Mouse (Mus musculus) myocyte (in vitro differentiated cells): ENCODE results near the gene Zfyve1. TPM values are rescaled to one million over a fixed set of nuclear protein-coding genes. Genes with fewer than 3 reads are reported as not detected.
"Not testable (repeated sequence)": the region's sequence is repeated elsewhere in the genome, so short reads cannot be mapped to it uniquely, and the experiment has no call there.

Experiments
- H3K27me3 ChIP-seq: one replicate; pipeline ENCODE4 v1.6.1; 2011; ENCODE audit not compliant: control insufficient read depth, insufficient read depth, insufficient read length
- H3K36me3 ChIP-seq: one replicate; pipeline ENCODE4 v1.6.1; 2011; ENCODE audit not compliant: control insufficient read depth, insufficient read depth
- H3K4me2 ChIP-seq: one replicate; pipeline ENCODE4 v1.6.1; 2011; ENCODE audit warnings: low read depth, control low read depth
- H3K4me3 ChIP-seq: one replicate; pipeline ENCODE4 v1.5.1; 2011; ENCODE audit warnings: mild to moderate bottlenecking, control low read depth, moderate library complexity
- H3K79me2 ChIP-seq: one replicate; pipeline ENCODE4 v1.6.1; 2011; ENCODE audit not compliant: control insufficient read depth, insufficient read depth
- H3ac ChIP-seq: one replicate; pipeline ENCODE4 v1.6.1; 2011; ENCODE audit not compliant: control insufficient read depth, insufficient read length
- CEBPB ChIP-seq: IDR thresholded peaks from 2 replicates; pipeline ENCODE4 v1.6.1; 2011; ENCODE audit warnings: mild to moderate bottlenecking, moderate library complexity; ENCODE audit not compliant: poor library complexity, insufficient read depth, severe bottlenecking
- E2F4 ChIP-seq: IDR thresholded peaks from one replicate; pipeline ENCODE4 v1.6.1; 2011; ENCODE audit warnings: mild to moderate bottlenecking, control low read depth, moderate library complexity; ENCODE audit not compliant: insufficient read depth
- MAX ChIP-seq: IDR thresholded peaks from one replicate; pipeline ENCODE4 v1.6.1; 2011; ENCODE audit warnings: low read depth, mild to moderate bottlenecking, control low read depth
- MYOD1 ChIP-seq, 3 experiments: IDR thresholded peaks; one replicate each; pipeline ENCODE4 v1.6.1; 2011; ENCODE audit warnings: control low read depth in 2 of 3, low read depth in 2 of 3, mild to moderate bottlenecking in 2 of 3, moderate library complexity in 1 of 3; ENCODE audit not compliant: insufficient read length in 2 of 3, control insufficient read depth in 1 of 3
- MYOG ChIP-seq, 3 experiments: IDR thresholded peaks; one replicate each; pipeline ENCODE4 v1.6.1; 2011; ENCODE audit warnings: control low read depth in 2 of 3, low read depth in 2 of 3, mild to moderate bottlenecking in 2 of 3; ENCODE audit not compliant: insufficient read length in 2 of 3, control insufficient read depth in 1 of 3, insufficient read depth in 1 of 3
- POLR2A ChIP-seq: IDR thresholded peaks from one replicate; pipeline ENCODE4 v1.6.1; 2011; ENCODE audit warnings: low read depth, mild to moderate bottlenecking, control low read depth, moderate library complexity; ENCODE audit not compliant: insufficient read length
- POLR2AphosphoS2 ChIP-seq: IDR thresholded peaks from one replicate; pipeline ENCODE4 v1.6.1; 2011; ENCODE audit warnings: low read depth, control low read depth; ENCODE audit not compliant: insufficient read length
- REST ChIP-seq: IDR thresholded peaks from one replicate; pipeline ENCODE4 v1.6.1; 2011; ENCODE audit warnings: mild to moderate bottlenecking, control low read depth, moderate library complexity; ENCODE audit not compliant: insufficient read depth, insufficient read length
- SRF ChIP-seq: IDR thresholded peaks from one replicate; pipeline ENCODE4 v1.6.1; 2011; ENCODE audit warnings: low read depth; ENCODE audit not compliant: control insufficient read depth, insufficient read length
- TCF12 ChIP-seq: IDR thresholded peaks from one replicate; pipeline ENCODE4 v1.6.1; 2011; ENCODE audit warnings: mild to moderate bottlenecking, control low read depth; ENCODE audit not compliant: poor library complexity, insufficient read depth, severe bottlenecking
- TCF3 ChIP-seq: IDR thresholded peaks from one replicate; pipeline ENCODE4 v1.6.1; 2011; ENCODE audit warnings: low read depth, control low read depth; ENCODE audit not compliant: insufficient read length
- USF1 ChIP-seq: IDR thresholded peaks from one replicate; pipeline ENCODE4 v1.6.1; 2011; ENCODE audit warnings: low read depth, mild to moderate bottlenecking, control low read depth, moderate library complexity
- polyA plus RNA-seq: library from polyadenylated mRNA; unstranded; fragments of >200 nt; fragmentation: generic; extraction: Trizol; gene quantifications from one replicate; pipeline ENCODE4 v1.2.1, GENCODE M21; 2012; ENCODE audit warnings: missing spikeins

Gene Zfyve1
- polyA plus RNA-seq, 1 experiment: 16.8 TPM

DNA sequence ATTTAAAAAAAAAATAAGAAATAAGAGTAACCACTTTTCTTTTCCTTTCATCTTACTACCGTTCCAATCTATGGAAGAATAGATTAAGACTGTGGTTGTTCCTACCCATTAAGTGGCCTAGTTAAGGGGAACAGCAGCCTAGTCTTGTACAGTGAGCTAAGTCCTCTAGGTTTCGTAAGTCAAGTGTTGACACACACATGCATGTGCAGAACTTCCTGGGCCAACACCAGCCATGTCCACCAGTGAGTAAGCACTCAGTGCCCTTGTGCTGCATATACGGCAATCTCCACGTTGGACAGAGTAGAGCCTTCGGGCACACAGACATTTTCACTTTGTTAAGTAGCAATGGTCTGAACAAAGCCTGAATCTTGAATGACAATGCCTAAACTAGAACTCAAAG, 20.2 kb upstream of the Zfyve1 start:
- H3K4me2 ChIP-seq: no peak overlapping the region
- H3K79me2 ChIP-seq: no peaks in the 10 kb centered on the region
- no peak overlapping the region for H3K4me3 ChIP-seq
- no peaks in the 10 kb centered on the region for H3K36me3 ChIP-seq
- H3K27me3 ChIP-seq: no peaks in the 10 kb centered on the region
- no peak overlapping the region for H3ac ChIP-seq
- TF ChIP-seq TCF3: no peak
- TF ChIP-seq MYOG (IDR thresholded peaks at IDR 0.05; ENCODE audit: control insufficient read depth in 1 of 3, insufficient read depth in 1 of 3, insufficient read length in 2 of 3, low read depth in 2 of 3): no peak
- TF ChIP-seq USF1: no peak
- TF ChIP-seq CEBPB: no peak
- TF ChIP-seq REST: no peak
- no peak for TF ChIP-seq POLR2A
- no peak for TF ChIP-seq MYOD1 (IDR thresholded peaks at IDR 0.05; ENCODE audit: control insufficient read depth in 1 of 3, insufficient read length in 2 of 3, low read depth in 2 of 3)
- no peak for TF ChIP-seq SRF
- TF ChIP-seq POLR2AphosphoS2: no peak
- no peak for TF ChIP-seq E2F4
- TF ChIP-seq TCF12: no peak
- no peak for TF ChIP-seq MAX

DNA sequence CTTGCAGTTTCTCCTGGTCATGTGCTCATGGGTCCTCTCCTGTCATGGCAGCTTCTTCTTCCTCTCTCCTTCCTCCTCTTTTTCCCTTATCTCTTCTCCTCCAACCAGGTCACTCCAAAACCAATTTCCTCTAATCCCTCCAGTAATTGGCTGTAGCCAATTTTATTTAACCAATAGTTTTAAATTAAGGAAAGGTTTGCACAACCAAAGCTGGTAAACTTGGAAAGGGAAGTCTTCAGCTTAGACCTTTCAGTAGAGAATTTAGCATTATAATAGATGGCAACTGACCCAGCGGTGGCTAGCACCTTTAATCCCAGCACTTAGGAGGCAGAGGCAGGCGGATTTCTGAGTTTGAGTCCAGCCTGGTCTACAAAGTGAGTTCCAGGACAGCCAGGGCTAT, 9.4 kb upstream of the Zfyve1 start:
- H3K4me2 ChIP-seq, H3K4me3 ChIP-seq, H3K79me2 ChIP-seq, H3ac ChIP-seq, H3K36me3 ChIP-seq, H3K27me3 ChIP-seq: not testable (repeated sequence)

DNA sequence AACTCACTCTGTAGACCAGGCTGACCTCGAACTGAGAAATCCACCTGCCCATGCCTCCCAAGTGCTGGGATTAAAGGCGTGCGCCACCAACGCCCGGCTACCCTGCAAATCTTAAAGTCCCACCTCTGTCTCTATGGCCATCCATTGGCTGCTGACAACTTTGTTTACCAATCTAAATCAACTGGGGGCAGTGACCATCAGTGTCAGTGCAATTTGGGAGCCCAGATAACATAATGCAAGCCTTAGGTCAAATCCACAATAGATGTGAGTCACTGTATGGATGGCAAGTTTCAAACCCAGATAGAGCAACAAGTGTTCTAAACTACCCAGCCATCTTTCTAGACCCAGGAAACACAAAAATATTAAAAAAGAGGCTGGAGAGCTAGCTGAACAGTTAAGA, 5.3 kb upstream of the Zfyve1 start:
- Histone ChIP-seq H3K79me2 (no peaks in the 10 kb centered on the region), H3K4me2 (no peak overlapping the region), H3K4me3 (no peak overlapping the region), H3K27me3 (no peaks in the 10 kb centered on the region), H3K36me3 (no peaks in the 10 kb centered on the region), H3ac (no peak overlapping the region)
- TF ChIP-seq POLR2AphosphoS2: no peak
- no peak for TF ChIP-seq TCF12
- TF ChIP-seq SRF: no peak
- no peak for TF ChIP-seq MYOG (IDR thresholded peaks at IDR 0.05; ENCODE audit: control insufficient read depth in 1 of 3, insufficient read depth in 1 of 3, insufficient read length in 2 of 3, low read depth in 2 of 3)
- TF ChIP-seq POLR2A: no peak
- no peak for TF ChIP-seq MAX
- no peak for TF ChIP-seq CEBPB
- TF ChIP-seq MYOD1 (IDR thresholded peaks at IDR 0.05; ENCODE audit: control insufficient read depth in 1 of 3, insufficient read length in 2 of 3, low read depth in 2 of 3): no peak
- no peak for TF ChIP-seq REST
- no peak for TF ChIP-seq USF1
- TF ChIP-seq E2F4: no peak
- no peak for TF ChIP-seq TCF3

DNA sequence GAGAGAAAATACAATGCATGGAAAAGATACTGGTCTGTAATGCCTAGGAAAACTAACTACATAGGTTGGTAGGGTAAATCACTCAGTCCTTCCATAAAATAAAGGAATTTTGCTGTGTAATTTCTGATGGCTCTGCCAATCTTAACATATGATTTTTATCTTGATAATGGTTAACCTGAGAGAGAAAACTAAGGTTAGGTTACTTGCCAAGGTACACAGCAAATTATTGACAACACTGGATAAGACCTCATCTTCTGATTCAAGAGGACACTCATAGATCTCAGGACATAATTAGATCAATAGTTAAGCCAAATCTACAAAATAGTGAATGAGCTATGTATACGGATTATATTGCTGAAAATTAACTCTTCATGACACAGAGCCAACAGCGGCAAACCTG, 859 bp upstream of the Zfyve1 start:
- H3ac ChIP-seq: no peak overlapping the region
- peaks cover 36% of the 10 kb centered on the region for H3K79me2 ChIP-seq
- H3K4me3 ChIP-seq: peak overlapping the region; percentile 52
- no peak for TF ChIP-seq TCF3
- no peaks in the 10 kb centered on the region for H3K36me3 ChIP-seq
- H3K4me2 ChIP-seq: peak overlapping the region; percentile 85
- H3K27me3 ChIP-seq: no peaks in the 10 kb centered on the region

DNA sequence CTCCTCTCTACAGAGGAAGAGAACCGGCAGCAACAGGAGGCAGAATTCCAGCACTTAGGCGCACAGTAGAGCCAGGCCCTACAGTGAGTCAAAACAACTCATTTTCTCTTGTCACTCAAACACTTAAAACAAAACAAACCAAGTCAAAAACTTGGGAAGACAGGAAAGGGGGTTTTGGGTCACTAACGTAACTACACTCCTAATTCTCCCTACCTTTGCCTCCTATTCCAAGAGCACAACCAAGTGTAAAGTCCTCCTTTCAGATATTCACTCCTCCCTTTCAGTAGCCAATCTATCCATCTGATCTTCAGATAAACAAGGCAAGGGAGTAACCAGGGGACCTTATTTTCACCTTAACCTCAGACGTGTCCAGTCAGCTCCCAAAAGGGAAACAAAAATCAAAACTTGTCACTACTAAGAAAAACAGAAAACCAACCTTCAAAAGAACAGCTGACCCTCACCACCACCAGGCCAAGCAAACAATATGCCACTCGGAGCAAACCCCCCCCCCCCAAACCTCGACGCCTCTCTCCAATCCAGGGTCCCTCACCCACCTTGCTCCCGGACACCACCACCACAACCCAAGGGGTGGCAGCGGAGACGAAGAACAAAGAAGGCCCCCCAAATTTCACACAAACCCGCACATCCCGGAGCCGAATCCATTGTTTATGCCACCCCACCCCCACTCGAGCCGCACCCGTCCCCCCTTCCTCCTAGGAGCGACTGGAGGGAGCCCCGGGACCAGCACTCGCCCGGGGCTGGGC, 649 bp downstream of the Zfyve1 start:
- no peak for TF ChIP-seq TCF3
- no peak for TF ChIP-seq USF1
- TF ChIP-seq MYOD1 (IDR thresholded peaks at IDR 0.05; ENCODE audit: control insufficient read depth in 1 of 3, insufficient read length in 2 of 3, low read depth in 2 of 3): no peak
- TF ChIP-seq REST: no peak
- no peak for TF ChIP-seq POLR2A
- TF ChIP-seq POLR2AphosphoS2: no peak
- no peak for TF ChIP-seq E2F4
- no peak for TF ChIP-seq TCF12
- TF ChIP-seq CEBPB: no peak
- TF ChIP-seq MAX: no peak
- TF ChIP-seq MYOG (IDR thresholded peaks at IDR 0.05; ENCODE audit: control insufficient read depth in 1 of 3, insufficient read depth in 1 of 3, insufficient read length in 2 of 3, low read depth in 2 of 3): no peak
- peaks cover 36% of the 10 kb centered on the region for H3K79me2 ChIP-seq

More for the DNA sequence above, 649 bp downstream of the Zfyve1 start:
- Histone ChIP-seq H3K4me2 (peak overlapping the region; percentile 76), H3K27me3 (no peaks in the 10 kb centered on the region), H3K36me3 (no peaks in the 10 kb centered on the region), H3ac (peak overlapping the region; percentile 36), H3K4me3 (peak overlapping the region; percentile 52)
